Mouse (Mus musculus) midbrain, postnatal 0 days (tissue): Measurements from ENCODE around the gene Sdk1. TPM values are rescaled to one million over a fixed set of nuclear protein-coding genes. Genes with fewer than 3 reads are reported as not detected.

Experiments
- ATAC-seq: fragments of 200-750 bp; cut with Nextera tagmentation; 2 replicates; pipeline ENCODE4 v1.8.0; 2017; ENCODE audit warnings: moderate number of reproducible peaks, mild to moderate bottlenecking, moderate TSS enrichment, moderate library complexity; ENCODE audit not compliant: low FRiP score
- DNase-seq: peaks from one replicate; pipeline ENCODE4 v3.0.0-alpha.2; 2015; ENCODE audit warnings: low spot score
- H3K27ac ChIP-seq: fragments of 300-500 bp; sonication (generic); 2 replicates; pipeline ENCODE4 v1.5.1; 2014; ENCODE audit warnings: low read depth, mild to moderate bottlenecking, low read length, mixed read lengths
- H3K27me3 ChIP-seq: fragments of 300-500 bp; sonication (generic); 2 replicates; pipeline ENCODE4 v1.6.1; 2014; ENCODE audit warnings: low read length, control low read depth, mixed read lengths; ENCODE audit not compliant: insufficient read depth
- H3K36me3 ChIP-seq: fragments of 300-500 bp; sonication (generic); 2 replicates; pipeline ENCODE4 v1.6.1; 2014; ENCODE audit warnings: low read length, control low read depth, mixed read lengths; ENCODE audit not compliant: insufficient read depth
- H3K4me1 ChIP-seq: fragments of 300-500 bp; sonication (generic); 2 replicates; pipeline ENCODE4 v1.6.1; 2014; ENCODE audit warnings: mild to moderate bottlenecking, control low read depth, antibody characterized with exemption, low read length, mixed read lengths; ENCODE audit not compliant: insufficient read depth
- H3K4me2 ChIP-seq: fragments of 300-500 bp; sonication (generic); 2 replicates; pipeline ENCODE4 v1.6.1; 2014; ENCODE audit warnings: low read depth, mild to moderate bottlenecking, low read length, mixed read lengths; ENCODE audit not compliant: poor library complexity, severe bottlenecking
- H3K4me3 ChIP-seq: fragments of 300-500 bp; sonication (generic); 2 replicates; pipeline ENCODE4 v1.5.1; 2014; ENCODE audit warnings: low read depth, mild to moderate bottlenecking, low read length, moderate library complexity
- H3K9ac ChIP-seq: fragments of 300-500 bp; sonication (generic); replicated peaks from 2 replicates; pipeline ENCODE4 v1.6.1; 2014; ENCODE audit warnings: mild to moderate bottlenecking, low read length, moderate library complexity, mixed read lengths; ENCODE audit not compliant: poor library complexity, severe bottlenecking
- H3K9me3 ChIP-seq: fragments of 300-500 bp; sonication (generic); 2 replicates; pipeline ENCODE4 v1.6.1; 2016; ENCODE audit warnings: low read length, control low read depth
- CTCF ChIP-seq: IDR thresholded peaks from 2 replicates; pipeline ENCODE4 v1.5.1; 2016; ENCODE audit warnings: antibody characterized with exemption, mild to moderate bottlenecking
- WGBS: fragments of 180-500 bp; shearing (Covaris S2); extraction: QIAGEN DNeasy Blood & Tissue Kit; methylation state at CpG from one replicate; pipeline ENCODE4 v1.1.7; 2014; 5-methylcytosine and 5-hydroxymethylcytosine counted together
- polyA plus RNA-seq: library from polyadenylated mRNA; unstranded; fragments of >200 nt; fragmentation: Nextera tagmentation; extraction: Ambion mirVana; gene quantifications from 2 replicates; pipeline ENCODE4 v1.2.1, GENCODE M21; 2015
- total RNA-seq: library from RNA; depleted of rRNA; stranded (reverse); fragments of >200 nt; gene quantifications from 2 replicates; pipeline ENCODE4 v1.2.3, GENCODE M21; 2014

Gene Sdk1
- total and polyA plus RNA-seq, 2 experiments from 2014 or later = 2.6 to 26.7 TPM

DNA sequence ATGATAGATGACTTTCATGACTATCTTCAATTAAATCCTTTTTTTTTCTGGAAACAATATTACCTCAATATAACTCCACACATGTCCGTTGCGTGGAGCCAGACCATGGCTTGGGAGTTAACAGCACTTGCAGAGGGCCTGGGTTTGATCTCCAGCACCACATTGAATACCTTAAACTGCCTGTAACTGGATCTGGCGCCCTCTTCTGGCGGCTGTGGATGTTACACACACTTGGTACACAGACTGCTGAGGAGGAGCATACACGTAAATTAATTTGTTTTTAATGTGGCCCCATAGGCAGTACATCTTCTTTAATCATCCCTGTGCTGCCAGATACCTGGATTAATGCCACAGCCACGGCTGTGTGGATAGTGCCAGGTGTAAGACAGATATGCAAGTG, 870.7 kb downstream of the Sdk1 start:
- Histone ChIP-seq H3K4me2 (no peak overlapping the region), H3K27me3 (no peaks in the 10 kb centered on the region), H3K36me3 (no peaks in the 10 kb centered on the region), H3K9ac (no peak overlapping the region), H3K27ac (no peak overlapping the region), H3K4me1 (no peaks in the 10 kb centered on the region), H3K9me3 (no peaks in the 10 kb centered on the region), H3K4me3 (no peak overlapping the region)
- peak; percentile 35; the same call in 1 of the 2 replicates for TF ChIP-seq CTCF
- DNase-seq = no peak
- ATAC-seq = no peak
- 93% methylated on average over 6 of the region's 6 CpGs for WGBS

DNA sequence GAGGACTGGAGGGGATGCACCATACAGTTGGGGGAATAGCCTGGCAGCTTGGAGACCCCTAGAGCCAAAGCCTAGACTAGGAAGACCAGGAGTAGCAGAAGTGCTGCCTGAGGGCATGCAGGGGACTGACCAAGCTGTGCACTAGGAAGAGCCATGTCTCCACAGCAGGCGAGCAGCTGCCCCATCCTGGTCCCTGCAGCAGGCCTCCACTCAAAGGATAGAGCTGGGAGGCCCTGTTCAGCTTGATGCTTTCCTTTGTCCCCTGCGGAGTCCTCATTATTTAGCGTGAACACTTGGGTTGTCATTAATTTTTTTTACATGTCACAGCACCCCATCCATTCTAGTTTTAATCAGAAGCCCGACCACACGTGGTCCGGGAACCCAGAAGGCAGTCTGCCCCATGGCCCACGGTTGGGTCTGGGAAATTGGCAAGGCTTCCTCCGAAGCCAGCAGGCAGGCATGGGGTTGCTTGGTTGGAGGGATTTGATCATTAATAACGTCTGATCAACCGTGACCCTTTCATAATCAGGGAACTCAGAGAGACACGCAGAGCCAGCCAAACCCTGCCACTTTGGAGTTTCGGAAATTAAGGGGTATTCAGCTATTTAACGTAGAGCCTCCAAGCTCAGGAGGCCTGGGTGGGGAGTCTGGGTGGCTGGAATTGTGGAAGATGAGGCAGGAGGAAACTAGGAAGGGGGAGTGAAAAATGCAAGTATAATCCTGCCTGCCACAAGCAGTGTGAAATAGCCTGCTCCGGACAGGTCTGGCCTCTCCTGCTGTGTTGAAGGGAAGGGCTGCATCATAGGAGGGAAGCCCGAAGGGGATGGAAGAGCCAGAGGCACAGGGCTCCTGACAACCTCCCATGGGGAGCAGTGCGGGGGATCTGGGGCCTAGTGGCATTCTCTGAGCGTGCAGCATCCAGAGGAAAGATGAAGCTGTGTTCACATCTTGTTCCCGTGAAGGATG, 872.2 kb downstream of the Sdk1 start:
- Histone ChIP-seq H3K4me2 (no peak overlapping the region), H3K4me3 (no peak overlapping the region), H3K36me3 (no peaks in the 10 kb centered on the region), H3K4me1 (no peaks in the 10 kb centered on the region), H3K27me3 (no peaks in the 10 kb centered on the region), H3K27ac (no peak overlapping the region), H3K9ac (no peak overlapping the region), H3K9me3 (no peaks in the 10 kb centered on the region)
- TF ChIP-seq CTCF = no peak
- 23% methylated on average over 18 of the region's 18 CpGs for WGBS
- DNase-seq = peak; percentile 72
- ATAC-seq = peak; percentile 38; the same call in 1 of the 2 replicates

- H3K36me3 ChIP-seq = no peaks in the 10 kb centered on the region; the same call in 1 of the 2 replicates
- no peaks in the 10 kb centered on the region for H3K4me1 ChIP-seq
- no peak overlapping the region for H3K4me2 ChIP-seq
- H3K4me3 ChIP-seq = no peak overlapping the region
- H3K27ac ChIP-seq = no peak overlapping the region
- no peak for ATAC-seq
- H3K9ac ChIP-seq = no peak overlapping the region
- no peaks in the 10 kb centered on the region for H3K27me3 ChIP-seq
- TF ChIP-seq CTCF = no peak
- H3K9me3 ChIP-seq = no peaks in the 10 kb centered on the region
- DNase-seq = no peak
- 80% methylated on average over 4 of the region's 4 CpGs for WGBS
These were observed 886.5 kb downstream of the Sdk1 start for GRCm38 (mm10) chr5:142127779-142128178.

DNA sequence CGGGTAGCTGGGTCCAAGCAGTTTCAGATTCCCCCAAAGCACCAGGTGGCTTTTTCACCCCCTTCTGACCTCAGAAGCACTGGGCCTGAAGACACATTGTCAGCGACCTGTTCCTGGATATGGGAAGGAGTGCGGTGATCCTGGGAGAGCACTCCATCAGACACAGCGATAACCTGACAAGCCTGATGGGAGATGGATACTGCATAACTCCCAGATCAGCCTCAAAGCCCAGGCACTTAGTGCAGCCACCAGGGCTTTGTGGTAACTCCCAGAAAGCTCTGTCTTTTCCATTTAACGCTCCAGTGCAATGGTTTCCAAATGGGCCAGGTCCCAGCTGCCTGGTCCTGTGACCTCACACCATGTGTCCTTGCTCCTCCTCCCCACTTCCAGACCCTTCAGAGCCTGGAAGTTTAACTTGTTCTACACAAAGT, 886.9 kb downstream of the Sdk1 start:
- no peaks in the 10 kb centered on the region; the same call in 1 of the 2 replicates for H3K36me3 ChIP-seq
- TF ChIP-seq CTCF = no peak
- H3K4me3 ChIP-seq = no peak overlapping the region
- no peak for ATAC-seq
- H3K9ac ChIP-seq = no peak overlapping the region
- 56% methylated on average over 5 of the region's 5 CpGs for WGBS
- no peaks in the 10 kb centered on the region for H3K9me3 ChIP-seq
- no peaks in the 10 kb centered on the region for H3K27me3 ChIP-seq
- no peak for DNase-seq
- H3K27ac ChIP-seq = no peak overlapping the region
- no peaks in the 10 kb centered on the region for H3K4me1 ChIP-seq
- H3K4me2 ChIP-seq = no peak overlapping the region

DNA sequence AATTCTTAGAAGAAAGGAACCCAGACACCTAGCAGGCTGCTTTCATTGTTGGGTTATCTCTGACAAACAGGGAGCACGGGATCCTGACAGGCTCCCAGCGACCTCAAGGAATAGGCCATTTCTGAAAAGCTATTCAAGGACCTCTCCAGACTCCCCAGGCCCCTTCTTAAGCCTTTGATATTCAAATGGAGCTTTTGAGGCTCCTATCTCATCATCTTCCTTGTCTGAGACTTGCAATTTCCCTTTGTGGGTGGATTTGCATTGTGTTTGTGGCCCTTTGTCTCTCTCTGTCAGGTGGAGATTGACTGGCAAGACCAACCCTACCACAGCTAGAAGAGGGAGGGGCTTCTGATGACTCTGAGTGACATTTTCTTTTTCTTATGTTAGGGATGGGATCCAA, 888.7 kb downstream of the Sdk1 start:
- H3K36me3 ChIP-seq = no peaks in the 10 kb centered on the region; the same call in 1 of the 2 replicates
- H3K27me3 ChIP-seq = no peaks in the 10 kb centered on the region
- H3K27ac ChIP-seq = no peak overlapping the region
- DNase-seq (no peak), ATAC-seq (no peak)
- no peak overlapping the region for H3K9ac ChIP-seq
- no peaks in the 10 kb centered on the region for H3K4me1 ChIP-seq
- H3K4me3 ChIP-seq = no peak overlapping the region
- no peaks in the 10 kb centered on the region for H3K9me3 ChIP-seq
- no peak for TF ChIP-seq CTCF
- no peak overlapping the region for H3K4me2 ChIP-seq
- 4% methylated on average over 2 of the region's 2 CpGs for WGBS

GRCm38 (mm10) chr5:142139978-142140377, 898.7 kb downstream of the Sdk1 start:
- no peaks in the 10 kb centered on the region for H3K27me3 ChIP-seq
- no peak overlapping the region for H3K4me2 ChIP-seq
- H3K4me1 ChIP-seq = no peaks in the 10 kb centered on the region
- no peak overlapping the region for H3K27ac ChIP-seq
- no peak overlapping the region for H3K4me3 ChIP-seq
- ATAC-seq (no peak), DNase-seq (peak; percentile 87)
- H3K36me3 ChIP-seq = no peaks in the 10 kb centered on the region
- no peak for TF ChIP-seq CTCF
- no peaks in the 10 kb centered on the region for H3K9me3 ChIP-seq
- 71% methylated on average over 7 of the region's 7 CpGs for WGBS
- H3K9ac ChIP-seq = no peak overlapping the region
